18 mouse cellular contexts compared by ENCODE assay signal in the genomic region with DNA sequence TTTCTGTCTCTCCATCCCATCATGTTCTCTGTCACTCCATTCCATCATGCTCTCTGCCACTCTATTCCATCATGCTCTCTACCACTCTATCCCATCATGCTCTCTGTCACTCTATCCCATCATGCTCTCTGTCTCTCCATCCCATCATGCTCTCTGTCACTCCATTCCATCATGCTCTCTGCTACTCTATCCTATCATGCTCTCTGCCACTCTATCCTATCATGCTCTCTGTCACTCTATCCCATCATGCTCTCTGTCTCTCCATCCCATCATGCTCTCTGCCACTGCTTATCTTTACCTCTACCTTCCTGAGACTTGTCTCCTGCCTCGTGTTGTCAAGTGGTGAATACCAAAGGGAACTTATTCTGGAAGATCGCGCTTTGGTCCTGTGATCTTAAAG. TPM values are rescaled to one million over a fixed set of nuclear protein-coding genes. Genes with fewer than 3 reads are reported as not detected.
DNase-seq lines count a peak whose midpoint lies in the region; TF ChIP-seq lines count a peak whose summit lies in the region.
"Had no signal": no experiment of that assay in that cellular context is flagged by ENCODE, and none has a peak within 500 bp of the region (broad histone marks: within the 10 kb centered on the region; RNA-seq: fewer than 3 reads in every experiment).

No protein-coding gene starts in this region.

- peak; percentile 52 for DNase-seq in MEL (ENCODE audit: low read depth, low spot score)
- no peak for DNase-seq in urinary bladder, postnatal 25 days (ENCODE audit: low spot score)
- DNase-seq: adrenal gland, adult 2 months; adrenal gland, adult 8-10 months; adrenal gland, postnatal 10 days; adrenal gland, postnatal 14 days; adrenal gland, postnatal 25 days; adrenal gland, postnatal 36 days; B cell, adult 2 months; cerebellum, adult 11 months; cerebellum, adult 11-12 months; cerebellum, adult 18-20 months; cerebellum, adult 2 months; cerebellum, adult 8-10 months had no signal

- no peak for TF ChIP-seq RAD21 in MEL (IDR thresholded peaks at IDR 0.05; ENCODE audit: low read depth, low read length)

- peak in 1 of 2 experiments; percentile 33; a peak in 1 of 4 replicates for TF ChIP-seq POLR2A in MEL (IDR thresholded peaks at IDR 0.05; ENCODE audit: control insufficient read depth in 1 of 2, insufficient read depth in 1 of 2, low read depth in 1 of 2, low read length in 2 of 2, poor library complexity in 1 of 2)

- peak overlapping the region; percentile 55 for H3K9ac ChIP-seq in MEL (ENCODE audit: control insufficient read depth, low read depth, low read length, poor library complexity, severe bottlenecking)

- TF ChIP-seq EP300 in MEL (IDR thresholded peaks at IDR 0.05; ENCODE audit: low read depth in 1 of 2, low read length in 2 of 2): no peak

- no peaks in the 10 kb centered on the region for H3K79me2 ChIP-seq in MEL (ENCODE audit: control insufficient read depth, insufficient read depth, low read length, poor library complexity)

- H3K27me3 ChIP-seq in MEL (ENCODE audit: control insufficient read depth in 1 of 2, insufficient read depth in 2 of 2, low read length in 2 of 2): no peaks in the 10 kb centered on the region
- H3K27me3 ChIP-seq: Patski had no signal

- H3K9me3 ChIP-seq in MEL (replicated peaks; ENCODE audit: insufficient read depth, low read length): no peaks in the 10 kb centered on the region

- no peak for TF ChIP-seq CTCF in MEL (IDR thresholded peaks at IDR 0.05 in 2 of 3, conservative IDR thresholded peaks at IDR 0.05 in 1 of 3; ENCODE audit: control insufficient read depth in 1 of 3, insufficient read depth in 1 of 3, low read depth in 2 of 3, low read length in 3 of 3, poor library complexity in 1 of 3, severe bottlenecking in 1 of 3)

- no peak overlapping the region; the same call in 1 of the 2 replicates for H3K27ac ChIP-seq in MEL (ENCODE audit: control insufficient read depth, low read depth, low read length)

- H3K4me1 ChIP-seq in MEL (ENCODE audit: control insufficient read depth in 1 of 2, insufficient read depth in 2 of 2, low read length in 2 of 2): no peaks in the 10 kb centered on the region

- H3K36me3 ChIP-seq in MEL (ENCODE audit: control insufficient read depth in 1 of 2, insufficient read depth in 2 of 2, low read length in 2 of 2): no peaks in the 10 kb centered on the region
- H3K36me3 ChIP-seq: G1E had no signal

- H3K4me3 ChIP-seq in MEL (ENCODE audit: control insufficient read depth in 1 of 2, insufficient read depth in 1 of 2, low read depth in 2 of 2, low read length in 2 of 2): peak overlapping the region; percentile 37 to 38

TF ChIP-seq in MEL, 35 proteins besides CTCF, POLR2A, EP300 and RAD21:
- no peak for TF ChIP-seq ZC3H11A (IDR thresholded peaks at IDR 0.05; ENCODE audit: low read depth, low read length)
- no peak for TF ChIP-seq SIN3A (IDR thresholded peaks at IDR 0.05; ENCODE audit: low read length)
- no peak for TF ChIP-seq USF1 (IDR thresholded peaks at IDR 0.05; ENCODE audit: low read depth, low read length)
- TF ChIP-seq KAT2A (conservative IDR thresholded peaks at IDR 0.05; ENCODE audit: low read depth, low read length): peak; percentile 58
- TF ChIP-seq POLR2AphosphoS2 (IDR thresholded peaks at IDR 0.05; ENCODE audit: low read length): 0 out of 2 replicates have a peak, but pooled peaks have one; percentile 33
- no peak for TF ChIP-seq ZMIZ1 (IDR thresholded peaks at IDR 0.05; ENCODE audit: low read depth, low read length)
- no peak for TF ChIP-seq JUND (IDR thresholded peaks at IDR 0.05; ENCODE audit: low read depth, low read length)
- no peak for TF ChIP-seq TAL1 (IDR thresholded peaks at IDR 0.05; ENCODE audit: low read length)
- no peak for TF ChIP-seq NRF1 (IDR thresholded peaks at IDR 0.05; ENCODE audit: insufficient read depth, low read depth, low read length, poor library complexity, severe bottlenecking)
- no peak for TF ChIP-seq POLR2AphosphoS5 (IDR thresholded peaks at IDR 0.05; ENCODE audit: borderline replicate concordance, low read depth, low read length)
- no peak for TF ChIP-seq UBTF (IDR thresholded peaks at IDR 0.05; ENCODE audit: borderline replicate concordance, insufficient read depth, low read depth, low read length)
- TF ChIP-seq MYC (IDR thresholded peaks at IDR 0.05; ENCODE audit: low read depth, low read length): peak; percentile 39; the same call in 1 of the 2 replicates
- TF ChIP-seq GATA1 (IDR thresholded peaks at IDR 0.05; ENCODE audit: low read depth, low read length): no peak; the same call in 1 of the 2 replicates
- TF ChIP-seq MAX (IDR thresholded peaks at IDR 0.05; ENCODE audit: low read length): 0 out of 2 replicates have a peak, but pooled peaks have one; percentile 25
- TF ChIP-seq GABPA (IDR thresholded peaks at IDR 0.05; ENCODE audit: low read depth, low read length): no peak
- no peak for TF ChIP-seq ETS1 (IDR thresholded peaks at IDR 0.05; ENCODE audit: low read depth, low read length)
- peak; percentile 80 for TF ChIP-seq HCFC1 (IDR thresholded peaks at IDR 0.05; ENCODE audit: low read depth, low read length)
- peak; percentile 39 for TF ChIP-seq NELFE (IDR thresholded peaks at IDR 0.05; ENCODE audit: low read depth, low read length)
- TF ChIP-seq TBP (IDR thresholded peaks at IDR 0.05; ENCODE audit: low read depth, low read length): peak; percentile 48; the same call in 1 of the 2 replicates
- no peak for TF ChIP-seq CHD1 (IDR thresholded peaks at IDR 0.05; ENCODE audit: low read depth, low read length)

RNA-seq across cellular contexts. Expression of a gene that starts 49.6 kb away (rescaled TPM):
- total RNA-seq in MEL (2012; rRNA removed): 0.07 TPM in 1 of 2 replicates, not detected in the other
- polyA plus RNA-seq in MEL (2012; ENCODE audit: insufficient read depth in 1 of 2, insufficient read length in 2 of 2, low read depth in 1 of 2, low replicate concordance in 2 of 2, missing spikeins in 1 of 2): not detected
- total RNA-seq: CH12.LX had no signal
- polyA plus RNA-seq: activated CD4-positive, CD25-positive, alpha-beta regulatory T cell, adult 4 months; G1E; Patski had no signal
